Mouse (Mus musculus): ENCODE measurements around the gene Gck.

GRCm38 (mm10) chr11:5989954-5990593 lies 40.2 kb upstream of the Gck start:
- TF ChIP-seq POLR2A (IDR thresholded peaks at IDR 0.05; ENCODE audit: low read depth, low read length) (no peak), CTCF (IDR thresholded peaks at IDR 0.05; ENCODE audit: borderline replicate concordance, insufficient read depth, low read length) (no peak)

Data from embryonic fibroblast, embryonic 13.5 days (primary cell).